Mouse (Mus musculus) ES-E14 (cell line): Measurements from ENCODE around the gene Pigl.

Experiments used
- HCFC1 ChIP-seq: IDR thresholded peaks from 2 replicates; pipeline ENCODE4 v1.6.1; 2012; ENCODE audit warnings: low read length, inconsistent platforms, borderline replicate concordance; ENCODE audit not compliant: insufficient read depth
- ZC3H11A ChIP-seq: IDR thresholded peaks from 2 replicates; pipeline ENCODE4 v1.6.1; 2012; ENCODE audit warnings: low read depth, mild to moderate bottlenecking, inconsistent platforms, low read length, borderline replicate concordance
- ZNF384 ChIP-seq: IDR thresholded peaks from 2 replicates; pipeline ENCODE4 v1.6.1; 2012; ENCODE audit warnings: low read depth, low read length, inconsistent platforms

DNA sequence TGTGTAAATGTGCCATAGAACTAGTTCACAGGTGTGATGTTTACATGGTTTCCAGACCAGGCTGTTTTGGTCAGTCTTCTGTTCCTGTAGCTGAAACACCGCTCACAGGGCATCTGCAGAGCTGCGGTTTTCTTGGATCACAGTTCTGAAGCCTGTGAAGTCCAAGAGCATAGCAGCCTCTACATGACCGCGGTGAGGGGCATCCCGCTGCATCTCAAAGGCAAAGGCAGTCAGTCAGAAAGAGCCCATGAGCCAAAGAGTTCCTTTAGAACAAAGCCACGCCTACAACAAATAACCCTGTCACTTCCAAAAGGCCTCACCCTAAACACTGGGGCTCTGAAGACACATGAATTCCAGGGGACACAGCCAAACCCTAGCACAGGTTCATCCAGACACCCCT is 55.1 kb downstream of the Pigl start:
- TF ChIP-seq ZNF384 (no peak), ZC3H11A (no peak), HCFC1 (no peak)
